Mouse (Mus musculus): ENCODE data around the gene Adamts18. TPM values are rescaled to one million over a fixed set of nuclear protein-coding genes. Genes with fewer than 3 reads are reported as not detected.

Gene Adamts18
- total RNA-seq, 1 experiment: not detected

DNA sequence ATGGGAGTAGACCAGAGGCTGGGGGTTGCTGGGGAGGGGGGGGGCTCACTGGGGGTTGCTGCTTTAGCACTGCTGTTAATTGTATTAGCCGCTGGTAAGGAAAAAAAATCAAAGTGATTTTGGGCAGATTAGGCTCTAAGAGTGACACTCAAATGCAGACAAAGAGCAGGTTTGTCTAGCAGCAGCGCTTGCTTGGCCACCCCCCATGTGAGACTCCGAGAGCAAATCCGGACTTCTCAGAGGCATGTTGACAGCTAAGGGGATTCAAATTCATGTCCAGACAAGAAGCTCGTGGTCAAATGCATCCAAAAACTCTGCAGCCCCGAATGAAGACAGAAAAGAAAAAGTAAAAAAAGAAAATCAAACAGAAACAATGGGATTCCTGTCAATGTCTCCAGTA is 34.6 kb downstream of the Adamts18 start:
- no peaks in the 10 kb centered on the region for H3K4me1 ChIP-seq (ENCODE audit: control insufficient read depth in 2 of 2, insufficient read depth in 2 of 2, low read length in 2 of 2, poor library complexity in 1 of 2)
- H3K9ac ChIP-seq (ENCODE audit: insufficient read depth, low read depth, low read length, poor library complexity, severe bottlenecking): no peak overlapping the region
- in situ Hi-C loops (cut with MboI; ENCODE audit: low sequenced_read_pairs in 2 of 2, unreplicated experiment in 2 of 2): no loop called here
- no peaks in the 10 kb centered on the region for H3K36me3 ChIP-seq (ENCODE audit: control insufficient read depth, insufficient read depth, low read length, poor library complexity, severe bottlenecking)
- H3K4me3 ChIP-seq (ENCODE audit: insufficient read depth in 1 of 2, low read depth in 1 of 2, low read length in 2 of 2, poor library complexity in 1 of 2, severe bottlenecking in 1 of 2): no peak overlapping the region
- no peak for DNase-seq (ENCODE audit: low read depth, low spot score)
- H3K27ac ChIP-seq (ENCODE audit: insufficient read depth, low read depth, low read length, poor library complexity, severe bottlenecking): no peak overlapping the region
- H3K9me3 ChIP-seq (ENCODE audit: control insufficient read depth, insufficient read depth, low read depth, low read length): no peaks in the 10 kb centered on the region
- TF ChIP-seq ZNF384 (IDR thresholded peaks at IDR 0.05; ENCODE audit: low read depth, low read length) (no peak), ZC3H11A (IDR thresholded peaks at IDR 0.05; ENCODE audit: borderline replicate concordance, low read depth, low read length) (no peak), HCFC1 (IDR thresholded peaks at IDR 0.05; ENCODE audit: borderline replicate concordance, insufficient read depth, low read length) (no peak), MAFK (IDR thresholded peaks at IDR 0.05; ENCODE audit: insufficient read depth, low read depth, low read length) (no peak), CHD2 (IDR thresholded peaks at IDR 0.05; ENCODE audit: low read depth, low read length) (no peak)

DNA sequence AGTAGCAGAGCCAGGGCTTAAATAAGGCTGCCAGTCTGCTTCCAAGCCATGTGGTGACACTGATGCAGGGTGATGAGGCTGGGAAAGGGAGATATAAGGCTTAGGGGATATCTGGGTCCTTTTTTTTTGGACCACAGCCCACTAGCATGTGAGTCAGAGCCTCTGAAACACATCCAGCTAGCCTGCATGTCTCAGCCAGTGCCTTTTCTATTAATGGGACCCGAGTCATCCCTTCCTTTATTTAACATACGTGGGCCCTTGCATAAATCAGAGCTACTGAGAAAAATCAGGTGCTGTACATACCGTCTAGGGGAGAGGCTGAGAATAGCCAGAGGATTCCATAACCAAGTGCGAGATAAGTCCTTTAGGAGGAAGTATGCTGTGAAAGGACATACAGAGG is 37.0 kb downstream of the Adamts18 start:
- Histone ChIP-seq H3K36me3 (ENCODE audit: control insufficient read depth, insufficient read depth, low read length, poor library complexity, severe bottlenecking) (no peaks in the 10 kb centered on the region), H3K4me3 (ENCODE audit: insufficient read depth in 1 of 2, low read depth in 1 of 2, low read length in 2 of 2, poor library complexity in 1 of 2, severe bottlenecking in 1 of 2) (no peak overlapping the region), H3K9me3 (ENCODE audit: control insufficient read depth, insufficient read depth, low read depth, low read length) (no peaks in the 10 kb centered on the region), H3K27ac (ENCODE audit: insufficient read depth, low read depth, low read length, poor library complexity, severe bottlenecking) (no peak overlapping the region), H3K4me1 (ENCODE audit: control insufficient read depth in 2 of 2, insufficient read depth in 2 of 2, low read length in 2 of 2, poor library complexity in 1 of 2) (no peaks in the 10 kb centered on the region), H3K9ac (ENCODE audit: insufficient read depth, low read depth, low read length, poor library complexity, severe bottlenecking) (no peak overlapping the region)
- TF ChIP-seq HCFC1 (IDR thresholded peaks at IDR 0.05; ENCODE audit: borderline replicate concordance, insufficient read depth, low read length): no peak
- TF ChIP-seq MAFK (IDR thresholded peaks at IDR 0.05; ENCODE audit: insufficient read depth, low read depth, low read length): no peak
- no peak for TF ChIP-seq CHD2 (IDR thresholded peaks at IDR 0.05; ENCODE audit: low read depth, low read length)
- no peak for TF ChIP-seq ZC3H11A (IDR thresholded peaks at IDR 0.05; ENCODE audit: borderline replicate concordance, low read depth, low read length)
- TF ChIP-seq ZNF384 (IDR thresholded peaks at IDR 0.05; ENCODE audit: low read depth, low read length): no peak
- no peak for DNase-seq (ENCODE audit: low read depth, low spot score)
- in situ Hi-C loops (cut with MboI; ENCODE audit: low sequenced_read_pairs in 2 of 2, unreplicated experiment in 2 of 2): no loop called here

DNA sequence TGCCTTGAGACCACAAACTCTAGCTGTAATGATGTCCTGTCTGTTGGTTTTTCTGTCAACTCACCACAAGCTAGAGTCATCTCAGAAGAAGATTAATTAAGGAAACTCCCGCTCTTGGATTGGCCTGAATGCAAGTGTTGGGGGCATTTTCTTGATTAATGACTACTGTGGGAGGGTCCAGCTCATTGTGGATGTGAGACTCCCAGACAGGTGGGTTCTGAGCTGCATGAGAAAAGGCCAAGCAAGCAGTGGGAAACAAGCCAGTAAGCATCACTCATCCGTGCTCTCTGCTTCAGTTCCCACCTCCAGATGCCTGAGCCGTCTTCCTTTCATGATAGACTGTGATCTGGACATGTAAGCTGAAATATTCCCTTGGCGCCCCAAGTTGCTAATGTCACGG is 38.6 kb downstream of the Adamts18 start:
- H3K4me3 ChIP-seq (ENCODE audit: insufficient read depth in 1 of 2, low read depth in 1 of 2, low read length in 2 of 2, poor library complexity in 1 of 2, severe bottlenecking in 1 of 2): no peak overlapping the region
- no peak overlapping the region for H3K9ac ChIP-seq (ENCODE audit: insufficient read depth, low read depth, low read length, poor library complexity, severe bottlenecking)
- in situ Hi-C loops (cut with MboI; ENCODE audit: low sequenced_read_pairs in 2 of 2, unreplicated experiment in 2 of 2): no loop called here
- no peak overlapping the region for H3K27ac ChIP-seq (ENCODE audit: insufficient read depth, low read depth, low read length, poor library complexity, severe bottlenecking)
- H3K36me3 ChIP-seq (ENCODE audit: control insufficient read depth, insufficient read depth, low read length, poor library complexity, severe bottlenecking): no peaks in the 10 kb centered on the region
- no peak for DNase-seq (ENCODE audit: low read depth, low spot score)
- no peaks in the 10 kb centered on the region for H3K4me1 ChIP-seq (ENCODE audit: control insufficient read depth in 2 of 2, insufficient read depth in 2 of 2, low read length in 2 of 2, poor library complexity in 1 of 2)
- TF ChIP-seq ZNF384 (IDR thresholded peaks at IDR 0.05; ENCODE audit: low read depth, low read length): 0 out of 2 replicates have a peak, but pooled peaks have one; percentile 32
- TF ChIP-seq CHD2 (IDR thresholded peaks at IDR 0.05; ENCODE audit: low read depth, low read length): no peak
- H3K9me3 ChIP-seq (ENCODE audit: control insufficient read depth, insufficient read depth, low read depth, low read length): no peaks in the 10 kb centered on the region

DNA sequence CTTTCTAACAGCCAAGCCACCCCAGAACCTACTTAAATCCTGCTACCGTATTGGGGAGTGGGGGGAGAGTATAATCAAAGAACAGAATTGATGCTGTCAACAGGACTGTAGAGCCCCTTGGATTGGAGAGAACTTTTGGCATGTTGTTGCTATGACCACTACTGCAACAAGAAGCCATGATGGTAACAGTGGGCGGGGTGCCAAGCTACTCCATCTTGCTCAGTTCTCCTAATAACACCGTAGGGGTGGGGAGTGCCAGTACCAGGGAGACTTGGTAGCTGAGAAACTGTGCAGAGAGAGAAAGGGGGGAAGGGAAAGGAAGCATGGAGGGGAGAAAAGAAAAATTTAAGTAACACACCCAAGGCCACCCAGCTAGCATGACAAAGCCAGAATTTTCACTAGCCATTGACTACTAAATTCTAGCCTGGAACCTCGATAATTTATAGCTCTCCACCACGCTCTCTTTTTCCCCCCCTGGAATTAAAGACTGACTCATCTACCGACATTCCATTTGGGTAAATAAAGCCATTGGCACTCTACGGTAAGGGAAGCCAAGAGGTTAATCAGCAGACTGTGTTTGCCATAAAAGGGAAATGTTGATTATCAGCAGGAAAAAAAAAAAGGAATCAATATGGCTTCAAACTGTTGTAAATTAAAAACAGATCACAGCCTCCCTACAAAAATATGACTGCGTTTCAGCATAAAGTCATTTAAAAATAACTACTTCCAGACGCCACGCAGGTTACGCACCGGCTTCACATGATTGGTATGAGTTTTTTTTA is 44.5 kb downstream of the Adamts18 start:
- H3K27ac ChIP-seq (ENCODE audit: insufficient read depth, low read depth, low read length, poor library complexity, severe bottlenecking): no peak overlapping the region
- in situ Hi-C loops (cut with MboI; ENCODE audit: low sequenced_read_pairs in 2 of 2, unreplicated experiment in 2 of 2): no loop called here

More for the DNA sequence above, 44.5 kb downstream of the Adamts18 start:
- no peak overlapping the region for H3K9ac ChIP-seq (ENCODE audit: insufficient read depth, low read depth, low read length, poor library complexity, severe bottlenecking)
- H3K36me3 ChIP-seq (ENCODE audit: control insufficient read depth, insufficient read depth, low read length, poor library complexity, severe bottlenecking): no peaks in the 10 kb centered on the region
- H3K4me3 ChIP-seq (ENCODE audit: insufficient read depth in 1 of 2, low read depth in 1 of 2, low read length in 2 of 2, poor library complexity in 1 of 2, severe bottlenecking in 1 of 2): no peak overlapping the region
- DNase-seq (ENCODE audit: low read depth, low spot score): no peak
- no peaks in the 10 kb centered on the region for H3K9me3 ChIP-seq (ENCODE audit: control insufficient read depth, insufficient read depth, low read depth, low read length)
- H3K4me1 ChIP-seq (ENCODE audit: control insufficient read depth in 2 of 2, insufficient read depth in 2 of 2, low read length in 2 of 2, poor library complexity in 1 of 2): no peaks in the 10 kb centered on the region
- TF ChIP-seq MAFK (IDR thresholded peaks at IDR 0.05; ENCODE audit: insufficient read depth, low read depth, low read length) (no peak), ZNF384 (IDR thresholded peaks at IDR 0.05; ENCODE audit: low read depth, low read length) (no peak), HCFC1 (IDR thresholded peaks at IDR 0.05; ENCODE audit: borderline replicate concordance, insufficient read depth, low read length) (no peak), ZC3H11A (IDR thresholded peaks at IDR 0.05; ENCODE audit: borderline replicate concordance, low read depth, low read length) (no peak), CHD2 (IDR thresholded peaks at IDR 0.05; ENCODE audit: low read depth, low read length) (no peak)
